Mouse (Mus musculus) embryonic fibroblast, embryonic 13.5 days (primary cell): ENCODE data around the gene Ntrk3. TPM values are rescaled to one million over a fixed set of nuclear protein-coding genes. Genes with fewer than 3 reads are reported as not detected.

ENCODE experiments used
- H3K27ac ChIP-seq: 2 replicates; pipeline ENCODE4 v1.5.1; 2012; ENCODE audit warnings: low read length, control low read depth, inconsistent platforms; ENCODE audit not compliant: insufficient read depth
- H3K4me1 ChIP-seq: 2 replicates; pipeline ENCODE4 v1.6.1; 2011; ENCODE audit warnings: low read length; ENCODE audit not compliant: control insufficient read depth, insufficient read depth
- H3K4me3 ChIP-seq: 2 replicates; pipeline ENCODE4 v1.5.1; 2011; ENCODE audit warnings: mild to moderate bottlenecking, control low read depth, low read length; ENCODE audit not compliant: insufficient read depth
- CTCF ChIP-seq: IDR thresholded peaks from 2 replicates; pipeline ENCODE4 v1.5.1; 2011; ENCODE audit warnings: mild to moderate bottlenecking, control low read depth, low read length, moderate library complexity, borderline replicate concordance; ENCODE audit not compliant: insufficient read depth
- POLR2A ChIP-seq: IDR thresholded peaks from 2 replicates; pipeline ENCODE4 v1.6.1; 2011; ENCODE audit warnings: low read depth, mild to moderate bottlenecking, control low read depth, low read length, moderate library complexity
- polyA plus RNA-seq: library from polyadenylated mRNA; stranded (reverse); fragments of >200 nt; gene quantifications from 2 replicates; pipeline ENCODE4 v1.2.4, GENCODE M21; 2011; ENCODE audit warnings: low read depth; ENCODE audit not compliant: missing spikeins, insufficient read length

The Ntrk3 gene
- polyA plus RNA-seq, 1 experiment, result 6.0 TPM

DNA sequence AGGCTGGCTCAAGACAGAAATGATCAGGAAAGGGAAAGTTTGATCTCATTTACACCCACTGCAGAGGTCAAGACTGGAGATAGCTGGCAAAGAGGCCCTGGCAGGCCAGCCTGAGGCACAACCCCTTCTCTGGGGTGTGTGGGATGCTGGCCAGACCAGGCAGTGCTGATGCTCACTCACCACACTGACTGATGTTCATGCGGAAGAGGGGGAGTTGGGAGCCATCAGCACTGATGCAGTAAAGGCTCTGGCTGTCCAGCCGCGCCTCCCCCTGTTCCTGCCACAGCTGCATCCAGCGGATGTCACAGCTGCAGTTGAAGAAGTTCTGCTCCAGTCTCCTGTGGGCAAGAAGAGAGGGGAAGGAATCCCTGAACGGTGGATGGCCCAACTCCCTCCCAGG lies 275.2 kb downstream of the Ntrk3 start:
- Histone ChIP-seq H3K27ac (no peak overlapping the region), H3K4me1 (no peaks in the 10 kb centered on the region), H3K4me3 (no peak overlapping the region)
- TF ChIP-seq POLR2A (no peak), CTCF (no peak)

DNA sequence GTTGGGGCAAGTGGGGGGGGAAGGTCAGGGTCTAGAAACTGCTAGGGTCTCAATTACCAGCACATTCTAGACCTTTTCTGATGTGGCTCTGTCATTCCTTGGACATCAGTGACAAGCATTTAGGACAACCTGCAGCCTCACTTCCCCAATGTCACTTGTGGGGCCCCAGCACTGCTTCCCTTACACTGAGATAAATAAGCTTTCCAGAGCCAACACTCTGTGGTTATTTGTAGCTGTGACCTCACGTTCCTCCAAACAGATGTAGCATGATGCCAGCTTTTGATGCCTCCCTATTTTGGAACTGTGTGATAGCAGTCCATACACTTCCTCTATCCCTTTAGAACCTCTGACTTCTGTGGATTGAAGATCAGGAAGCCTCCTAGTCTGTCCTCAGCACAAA lies 278.8 kb downstream of the Ntrk3 start:
- TF ChIP-seq POLR2A (no peak), CTCF (no peak)
- Histone ChIP-seq H3K4me3 (no peak overlapping the region), H3K27ac (no peak overlapping the region), H3K4me1 (no peaks in the 10 kb centered on the region)

- TF ChIP-seq CTCF (no peak), POLR2A (no peak)
- Histone ChIP-seq H3K4me1 (no peaks in the 10 kb centered on the region), H3K27ac (no peak overlapping the region), H3K4me3 (no peak overlapping the region)
These were observed 286.1 kb downstream of the Ntrk3 start for GRCm38 (mm10) chr7:78451666-78452065.

GRCm38 (mm10) chr7:78449909-78450592 lies 287.8 kb downstream of the Ntrk3 start:
- no peak overlapping the region for H3K27ac ChIP-seq
- TF ChIP-seq POLR2A (no peak), CTCF (no peak)
- no peak overlapping the region for H3K4me3 ChIP-seq
- H3K4me1 ChIP-seq, result no peaks in the 10 kb centered on the region

- Histone ChIP-seq H3K4me3 (no peak overlapping the region), H3K27ac (no peak overlapping the region), H3K4me1 (no peaks in the 10 kb centered on the region)
- TF ChIP-seq CTCF, result no peak
- TF ChIP-seq POLR2A, result no peak
These were observed 289.0 kb downstream of the Ntrk3 start for GRCm38 (mm10) chr7:78448841-78449240.

DNA sequence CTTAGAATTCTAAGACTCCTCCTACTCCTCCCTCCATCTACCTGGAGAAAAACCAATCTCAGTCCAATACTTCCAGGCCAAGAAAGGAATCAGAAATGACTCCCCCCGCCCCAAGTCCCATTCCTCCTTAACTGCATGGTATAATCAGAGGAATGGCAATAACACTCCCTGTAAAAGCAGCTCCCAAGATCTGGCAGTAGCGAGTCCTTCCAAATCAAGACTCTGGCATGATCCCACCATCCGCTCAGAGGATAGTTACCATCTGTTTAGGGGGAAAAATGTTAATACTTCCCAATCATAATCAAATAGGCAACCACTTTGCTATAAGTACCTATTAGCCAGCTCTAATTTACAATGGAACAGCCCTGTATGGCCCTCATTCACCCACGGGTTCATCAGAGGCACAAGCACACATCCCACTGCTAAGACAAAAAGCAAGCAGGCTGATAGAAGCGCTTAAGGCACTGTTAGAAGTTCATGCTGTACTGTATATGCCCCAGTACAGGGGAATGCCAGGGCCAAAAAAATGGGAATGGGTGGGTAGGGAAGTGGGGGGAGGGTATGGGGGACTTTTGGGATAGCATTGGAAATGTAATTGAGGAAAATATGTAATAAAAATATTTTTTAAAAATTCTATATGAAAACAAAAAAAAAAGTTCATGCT lies 294.3 kb downstream of the Ntrk3 start:
- Histone ChIP-seq H3K4me1 (no peaks in the 10 kb centered on the region), H3K4me3 (no peak overlapping the region), H3K27ac (no peak overlapping the region)
- no peak for TF ChIP-seq CTCF
- no peak for TF ChIP-seq POLR2A

DNA sequence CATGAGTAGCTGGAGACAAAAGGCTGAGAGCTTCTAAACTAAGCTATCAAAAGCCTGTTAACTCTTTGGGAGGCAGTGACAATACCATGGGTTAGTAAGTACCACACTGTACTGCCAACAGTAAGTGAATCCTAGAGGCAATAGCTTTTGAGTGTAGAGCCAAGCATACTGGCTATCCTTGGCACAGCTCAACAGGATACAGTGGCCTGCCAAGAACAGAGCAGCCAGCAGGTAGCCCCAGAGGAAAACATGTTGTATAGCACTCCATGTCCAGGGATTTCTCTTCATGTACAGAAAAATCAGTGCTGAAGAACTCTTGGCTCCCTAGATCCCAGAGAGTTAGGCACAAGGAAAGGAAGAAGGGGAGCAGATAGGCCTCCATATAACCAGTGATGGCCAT lies 296.1 kb downstream of the Ntrk3 start:
- no peak overlapping the region for H3K4me3 ChIP-seq
- H3K27ac ChIP-seq, result no peak overlapping the region
- no peaks in the 10 kb centered on the region for H3K4me1 ChIP-seq
- no peak for TF ChIP-seq POLR2A
- no peak for TF ChIP-seq CTCF

DNA sequence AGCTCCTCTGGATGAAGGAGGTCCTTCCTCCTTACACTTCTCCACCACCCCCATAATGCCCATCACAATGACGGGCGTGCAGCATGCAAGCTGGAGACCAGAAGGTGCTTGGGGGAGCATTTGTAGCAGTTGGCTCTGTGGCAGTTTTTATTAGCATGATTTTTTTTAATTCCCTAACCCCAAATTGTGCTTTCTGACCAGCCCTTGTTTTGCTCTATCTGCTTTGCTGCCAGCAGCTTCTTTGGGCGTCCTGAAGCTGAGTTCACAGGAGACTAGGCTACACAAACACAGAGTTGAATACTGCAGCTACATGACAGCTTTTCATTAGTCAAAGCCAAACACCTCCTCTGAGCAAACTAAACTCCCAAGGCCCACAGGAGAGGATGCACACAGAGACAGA lies 296.9 kb downstream of the Ntrk3 start:
- H3K4me1 ChIP-seq, result no peaks in the 10 kb centered on the region
- H3K27ac ChIP-seq, result no peak overlapping the region
- H3K4me3 ChIP-seq, result no peak overlapping the region
- TF ChIP-seq POLR2A (no peak), CTCF (no peak)

- TF ChIP-seq POLR2A (no peak), CTCF (no peak)
- no peak overlapping the region for H3K27ac ChIP-seq
These were observed 297.3 kb downstream of the Ntrk3 start for GRCm38 (mm10) chr7:78440476-78440875.

GRCm38 (mm10) chr7:78439361-78440120 lies 298.3 kb downstream of the Ntrk3 start:
- TF ChIP-seq CTCF (no peak), POLR2A (no peak)
- Histone ChIP-seq H3K4me1 (no peaks in the 10 kb centered on the region), H3K27ac (no peak overlapping the region), H3K4me3 (no peak overlapping the region)

More at GRCm38 (mm10) chr7:78440476-78440875, 297.3 kb downstream of the Ntrk3 start:
- no peak overlapping the region for H3K4me3 ChIP-seq
- no peaks in the 10 kb centered on the region for H3K4me1 ChIP-seq
